Comparison of ENCODE assay signal across 8 mouse cellular contexts in the genomic region with DNA sequence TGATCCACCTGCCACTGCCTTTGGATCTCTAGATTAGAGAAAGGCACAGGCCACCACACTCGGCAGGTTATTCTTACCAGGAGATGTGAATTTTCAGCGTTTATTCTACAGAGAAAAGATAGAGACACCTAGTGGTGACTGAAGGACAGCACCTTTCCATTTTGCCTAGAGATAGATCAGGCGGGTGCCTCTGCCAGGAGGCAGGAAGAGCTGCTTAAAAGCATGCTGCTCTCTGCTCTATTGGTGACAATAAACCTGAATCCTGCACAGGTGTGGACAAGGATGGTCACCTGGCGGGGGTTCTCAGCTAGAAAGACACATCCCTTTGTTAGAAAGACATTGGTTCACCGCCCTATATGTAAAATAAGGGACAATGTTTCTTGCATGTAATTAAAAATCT. TPM values are rescaled to one million over a fixed set of nuclear protein-coding genes. Genes with fewer than 3 reads are reported as not detected.
DNase-seq lines count a peak whose midpoint lies in the region; ATAC-seq and TF ChIP-seq lines count a peak whose summit lies in the region.

No protein-coding gene starts in this region.

- no peak overlapping the region for H3K4me2 ChIP-seq in heart, postnatal 0 days (ENCODE audit: low read depth, low read length)
- H3K4me2 ChIP-seq in heart, embryonic 12.5 days = no peak overlapping the region

- peak; percentile 37 for DNase-seq in heart, postnatal 0 days (ENCODE audit: low spot score)
- peak; percentile 52 for DNase-seq in thymus, adult 2 months
- DNase-seq in thymus, adult 18-20 months = no peak
- peak; percentile 68 to 74 for DNase-seq in cerebellum, postnatal 10 days
- peak; percentile 24 for DNase-seq in right cerebral cortex, postnatal 4 days
- no peak for DNase-seq in testis, postnatal 10 days (ENCODE audit: low spot score)

- no peaks in the 10 kb centered on the region for H3K4me1 ChIP-seq in heart, postnatal 0 days (ENCODE audit: control insufficient read depth, insufficient read depth)
- peaks cover 14% of the 10 kb centered on the region for H3K4me1 ChIP-seq in heart, embryonic 12.5 days (replicated peaks)
- peaks cover 4% of the 10 kb centered on the region; the same call in 1 of the 2 replicates for H3K4me1 ChIP-seq in thymus, adult 2 months (replicated peaks; ENCODE audit: control insufficient read depth, insufficient read depth, low read length)

- H3K9me3 ChIP-seq in heart, postnatal 0 days (replicated peaks; ENCODE audit: control insufficient read depth, low read length) = no peaks in the 10 kb centered on the region
- 0 out of 2 replicates have a peak, but pooled peaks cover 6% of the 10 kb centered on the region for H3K9me3 ChIP-seq in heart, embryonic 12.5 days (replicated peaks)

- H3K27me3 ChIP-seq in heart, postnatal 0 days (ENCODE audit: control insufficient read depth, insufficient read depth, low read length) = no peaks in the 10 kb centered on the region
- H3K27me3 ChIP-seq in heart, embryonic 12.5 days (replicated peaks) = no peaks in the 10 kb centered on the region
- no peaks in the 10 kb centered on the region for H3K27me3 ChIP-seq in thymus, adult 2 months (ENCODE audit: control insufficient read depth, insufficient read depth, low read length)

- no peak for TF ChIP-seq EP300 in heart, postnatal 0 days (IDR thresholded peaks at IDR 0.05; ENCODE audit: low read depth)

- no peak for TF ChIP-seq POLR2A in thymus, adult 2 months (IDR thresholded peaks at IDR 0.05; ENCODE audit: control insufficient read depth, extremely low read depth, insufficient read depth, low read length, poor library complexity)

- H3K9ac ChIP-seq in heart, postnatal 0 days (replicated peaks; ENCODE audit: low read depth, low read length) = no peak overlapping the region
- H3K9ac ChIP-seq in heart, embryonic 12.5 days = no peak overlapping the region

- H3K27ac ChIP-seq in heart, postnatal 0 days (ENCODE audit: low read depth) = no peak overlapping the region
- H3K27ac ChIP-seq in heart, embryonic 12.5 days (ENCODE audit: poor library complexity, severe bottlenecking) = no peak overlapping the region
- no peak overlapping the region for H3K27ac ChIP-seq in thymus, adult 2 months (ENCODE audit: control insufficient read depth, insufficient read depth, low read length)

- no peak overlapping the region for H3K4me3 ChIP-seq in heart, postnatal 0 days (ENCODE audit: low read depth, low read length)
- H3K4me3 ChIP-seq in heart, embryonic 12.5 days = no peak overlapping the region
- H3K4me3 ChIP-seq in thymus, adult 2 months (ENCODE audit: control insufficient read depth, insufficient read depth, low read length) = no peak overlapping the region

- peaks cover 42% of the 10 kb centered on the region for H3K36me3 ChIP-seq in heart, postnatal 0 days (replicated peaks; ENCODE audit: control insufficient read depth, insufficient read depth, low read length)
- H3K36me3 ChIP-seq in heart, embryonic 12.5 days = peaks cover 60% of the 10 kb centered on the region
- peaks cover 31% of the 10 kb centered on the region for H3K36me3 ChIP-seq in thymus, adult 2 months (ENCODE audit: control insufficient read depth, insufficient read depth, low read length)

- whole genome bisulfite sequencing in heart, postnatal 0 days = 41% methylated on average over 5 of the region's 5 CpGs
- WGBS in heart, embryonic 12.5 days = 50% methylated on average over 5 of the region's 5 CpGs
- 52% methylated on average over 5 of the region's 5 CpGs for WGBS in thymus, adult 2 months

- peak; percentile 31; the same call in 1 of the 2 replicates for ATAC-seq in heart, postnatal 0 days (ENCODE audit: insufficient read depth, low read depth)
- no peak for ATAC-seq in heart, embryonic 12.5 days (ENCODE audit: insufficient number of reproducible peaks, low FRiP score)
- ATAC-seq in inflammation-experienced regulatory T-cells, adult 6 months = peak; percentile 86

- TF ChIP-seq CTCF in heart, postnatal 0 days (IDR thresholded peaks at IDR 0.05; ENCODE audit: low read depth) = peak; percentile 66
- TF ChIP-seq CTCF in thymus, adult 2 months (IDR thresholded peaks at IDR 0.05; ENCODE audit: borderline replicate concordance, control insufficient read depth, extremely low read depth, insufficient read depth, low read length, poor library complexity) = no peak

RNA-seq across cellular contexts. Expression of gene Zbtb2, which starts 15.9 kb away (rescaled TPM):
- total RNA-seq in heart, postnatal 0 days (2014; rRNA removed; ENCODE audit: low replicate concordance) = 16.3 and 19.8 TPM in 2 replicates
- polyA plus RNA-seq in heart, postnatal 0 days (2015; fragmentation: Nextera tagmentation; extraction: Ambion mirVana) = 5.1 and 5.2 TPM in 2 replicates
- 13.4 and 14.2 TPM in 2 replicates for polyA plus RNA-seq in heart, embryonic 12.5 days (2016; fragmentation: Nextera tagmentation; extraction: Ambion mirVana)
- polyA plus RNA-seq in thymus, adult 2 months (2012; rRNA removed) = 32.8 and 37.9 TPM in 2 replicates
- polyA plus RNA-seq in inflammation-experienced regulatory T-cells, adult 6 months (2017; shearing (Covaris generic)) = 10 to 100 TPM in 2 of 3 experiments, 1 to 10 TPM in 1; 9.1 to 11.5 (median 11.1) TPM

Comparison
In these comparisons a context has a peak if more than half of its experiments do, and no peak if none do; other contexts are left out.
1. DNase-seq: peak in heart, postnatal 0 days (single experiment), thymus, adult 2 months (single experiment), cerebellum, postnatal 10 days (2 of 2) and right cerebral cortex, postnatal 4 days (single experiment); none in thymus, adult 18-20 months (0 of 2) and testis, postnatal 10 days (single experiment).